Mouse (Mus musculus) adipocyte (in vitro differentiated cells): Measurements from ENCODE around the gene Hacd4.
"Not testable (repeated sequence)": the region's sequence is repeated elsewhere in the genome, so short reads cannot be mapped to it uniquely, and the experiment has no call there.

Experiments
- DNase-seq: peaks from one replicate; pipeline ENCODE4 v3.0.0-alpha.2; 2016; ENCODE audit warnings: low spot score

Hacd4 gene

GRCm38 (mm10) chr4:88432412-88433024 is 6.2 kb downstream of the Hacd4 start:
- no peak for DNase-seq

GRCm38 (mm10) chr4:88427630-88428239 is 11.0 kb downstream of the Hacd4 start:
- DNase-seq, result no peak

DNA sequence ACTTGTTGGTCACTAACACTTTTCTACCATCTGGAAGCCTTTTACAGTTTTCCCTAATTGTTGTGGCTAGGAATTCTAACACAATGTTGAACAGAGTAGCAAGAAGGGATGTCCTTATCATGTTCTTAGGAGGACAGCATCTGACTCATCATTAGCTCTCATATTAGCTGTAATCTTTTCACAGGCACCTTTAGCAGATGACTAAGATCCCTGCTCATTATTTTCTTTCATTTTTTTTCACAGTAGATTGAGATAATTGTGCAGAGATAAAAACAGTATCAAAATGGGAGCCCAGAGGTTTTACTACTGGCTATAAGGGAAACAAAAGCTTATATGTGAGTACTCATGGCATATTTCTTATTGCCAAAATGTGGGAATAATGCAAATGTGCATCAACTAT is 14.2 kb downstream of the Hacd4 start:
- DNase-seq, result no peak

GRCm38 (mm10) chr4:88419378-88419777 is 19.4 kb downstream of the Hacd4 start:
- DNase-seq, result no peak

GRCm38 (mm10) chr4:88415017-88415416 is 23.7 kb downstream of the Hacd4 start:
- DNase-seq, result no peak

DNA sequence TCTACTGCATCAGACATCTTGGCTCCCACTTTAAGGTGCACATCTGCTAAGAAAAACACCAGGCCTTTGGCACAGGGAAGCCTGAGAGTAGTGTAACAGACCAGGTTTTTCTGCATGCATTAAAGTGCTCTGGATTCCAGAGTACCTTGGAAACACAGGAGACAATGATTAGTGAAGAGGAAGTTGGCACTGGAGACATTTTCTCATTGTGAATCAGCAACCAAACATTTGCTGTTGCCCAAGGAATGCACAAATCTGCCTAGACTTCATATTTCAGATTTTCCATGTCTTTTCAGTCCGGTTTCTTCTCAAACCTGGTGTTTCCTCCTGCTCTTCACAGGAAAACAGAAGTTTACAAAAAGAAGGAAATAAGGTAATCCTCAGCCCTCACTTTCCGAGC is 26.4 kb downstream of the Hacd4 start:
- no peak for DNase-seq

DNA sequence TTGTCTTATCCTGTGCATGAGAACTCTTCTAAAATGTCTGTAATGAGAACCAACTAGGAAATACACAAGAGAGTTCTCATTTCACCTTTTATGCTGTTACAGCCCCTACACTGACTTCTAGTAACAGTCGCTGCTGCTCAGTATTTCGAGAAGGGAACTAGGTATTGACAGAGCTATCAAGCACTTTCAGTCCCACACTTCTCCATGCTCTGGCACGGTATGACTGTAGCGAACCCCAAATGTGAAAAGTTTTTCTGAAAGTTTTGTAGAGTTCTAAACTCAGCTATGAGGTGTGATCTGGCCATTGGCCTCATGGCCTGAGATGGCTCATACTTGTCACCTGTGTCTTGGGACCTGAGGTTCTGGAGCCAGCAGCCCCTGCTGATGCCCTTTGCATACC is 29.4 kb downstream of the Hacd4 start:
- DNase-seq, result no peak

DNA sequence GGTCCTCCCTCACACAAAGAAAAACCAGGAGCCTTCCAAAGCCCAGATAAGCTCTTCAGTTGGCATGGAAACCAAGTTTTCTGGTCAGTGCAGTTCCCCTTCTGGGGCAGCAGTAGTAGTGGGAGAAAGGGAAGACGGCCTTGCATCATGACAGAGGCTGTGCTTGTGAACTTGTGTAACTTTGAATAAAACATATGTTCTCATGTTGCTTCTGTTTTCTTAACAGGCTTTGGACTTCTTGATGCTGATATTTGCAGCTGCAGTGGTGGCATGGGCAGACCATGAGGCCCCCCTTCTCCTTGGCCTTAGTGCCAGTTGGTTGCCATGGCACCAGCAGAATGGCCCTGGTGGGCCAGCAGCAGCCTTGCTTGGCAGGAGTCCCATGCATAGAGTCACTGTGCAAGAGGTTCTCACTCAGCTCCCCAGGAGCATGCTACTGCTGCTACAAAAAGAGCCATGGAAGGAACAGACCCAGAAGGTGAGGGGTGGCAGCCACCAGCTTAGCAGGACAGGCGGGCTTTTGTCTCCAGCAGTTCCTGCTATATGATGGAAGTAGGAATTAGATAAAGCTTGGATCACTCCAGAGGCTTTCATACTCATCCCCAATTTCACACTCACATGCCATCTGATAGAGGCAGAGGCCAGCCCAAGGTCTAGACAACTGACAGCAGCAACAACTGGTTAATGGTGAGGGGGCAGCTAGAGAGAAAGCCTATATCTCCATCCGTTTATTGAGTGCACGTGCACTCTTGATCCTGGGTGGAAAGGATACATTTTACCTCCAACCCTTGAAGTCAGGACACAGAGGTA is 31.6 kb downstream of the Hacd4 start:
- DNase-seq, result peak; percentile 86

- DNase-seq, result no peak
These were observed 35.8 kb downstream of the Hacd4 start for GRCm38 (mm10) chr4:88402884-88403283.

GRCm38 (mm10) chr4:88400992-88401313 is 37.8 kb downstream of the Hacd4 start:
- no peak for DNase-seq

DNA sequence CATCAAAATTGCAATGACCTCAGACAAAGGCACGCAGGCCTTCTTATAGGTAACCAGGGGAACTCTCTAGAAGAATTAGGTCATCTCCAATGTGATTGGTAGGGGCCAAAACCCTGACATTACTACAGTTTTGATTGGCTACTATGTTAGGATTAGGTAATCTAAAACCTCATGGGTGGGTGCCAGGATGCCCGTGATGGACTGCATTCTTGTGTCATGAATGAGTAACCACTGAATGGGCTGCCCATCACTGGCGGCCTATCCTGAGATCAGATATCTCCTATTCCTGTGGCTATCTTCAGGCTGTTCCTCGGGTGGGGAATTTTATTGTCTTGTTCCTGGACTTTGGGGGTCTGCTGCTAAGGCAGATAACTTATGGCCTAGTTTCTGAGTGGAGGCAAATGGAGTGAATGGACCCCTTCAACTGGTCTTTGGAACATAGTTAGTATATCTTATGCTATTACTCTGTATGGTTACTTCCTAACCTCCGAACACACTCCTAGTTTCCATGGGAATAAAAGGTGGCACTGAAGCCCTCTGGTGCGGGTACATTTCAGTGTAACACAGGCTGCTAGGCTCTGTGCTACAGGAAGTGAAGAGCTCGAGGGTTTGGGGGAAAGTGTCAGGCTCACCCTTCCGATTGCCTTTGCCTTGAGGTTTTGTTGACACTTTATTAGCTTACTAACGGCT is 38.3 kb downstream of the Hacd4 start:
- peak; percentile 10 for DNase-seq

GRCm38 (mm10) chr4:88396995-88397521 is 41.7 kb downstream of the Hacd4 start:
- peak; percentile 38 for DNase-seq

GRCm38 (mm10) chr4:88395717-88396116 is 43.0 kb downstream of the Hacd4 start:
- no peak for DNase-seq

DNA sequence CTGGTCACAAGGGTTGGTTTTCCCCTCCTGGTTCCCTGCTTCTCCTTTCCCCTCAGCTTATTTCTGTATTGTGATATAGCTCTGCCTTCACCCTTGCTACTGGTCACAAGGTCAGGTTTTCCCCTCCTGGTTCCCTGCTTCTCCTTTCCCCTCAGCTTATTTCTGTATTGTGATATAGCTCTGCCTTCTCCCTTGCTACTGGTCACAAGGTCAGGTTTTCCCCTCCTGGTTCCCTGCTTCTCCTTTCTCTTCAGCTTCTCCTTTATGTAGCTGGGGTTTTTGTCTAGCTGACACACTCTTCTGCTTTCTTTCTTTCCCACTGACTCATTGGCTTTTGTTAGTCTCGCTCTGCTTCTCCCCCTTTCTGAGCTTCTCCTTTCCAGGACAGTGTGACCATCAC is 48.1 kb downstream of the Hacd4 start:
- DNase-seq, result not testable (repeated sequence)

- DNase-seq, result no peak
These were observed 48.7 kb downstream of the Hacd4 start for GRCm38 (mm10) chr4:88390036-88390435.

DNA sequence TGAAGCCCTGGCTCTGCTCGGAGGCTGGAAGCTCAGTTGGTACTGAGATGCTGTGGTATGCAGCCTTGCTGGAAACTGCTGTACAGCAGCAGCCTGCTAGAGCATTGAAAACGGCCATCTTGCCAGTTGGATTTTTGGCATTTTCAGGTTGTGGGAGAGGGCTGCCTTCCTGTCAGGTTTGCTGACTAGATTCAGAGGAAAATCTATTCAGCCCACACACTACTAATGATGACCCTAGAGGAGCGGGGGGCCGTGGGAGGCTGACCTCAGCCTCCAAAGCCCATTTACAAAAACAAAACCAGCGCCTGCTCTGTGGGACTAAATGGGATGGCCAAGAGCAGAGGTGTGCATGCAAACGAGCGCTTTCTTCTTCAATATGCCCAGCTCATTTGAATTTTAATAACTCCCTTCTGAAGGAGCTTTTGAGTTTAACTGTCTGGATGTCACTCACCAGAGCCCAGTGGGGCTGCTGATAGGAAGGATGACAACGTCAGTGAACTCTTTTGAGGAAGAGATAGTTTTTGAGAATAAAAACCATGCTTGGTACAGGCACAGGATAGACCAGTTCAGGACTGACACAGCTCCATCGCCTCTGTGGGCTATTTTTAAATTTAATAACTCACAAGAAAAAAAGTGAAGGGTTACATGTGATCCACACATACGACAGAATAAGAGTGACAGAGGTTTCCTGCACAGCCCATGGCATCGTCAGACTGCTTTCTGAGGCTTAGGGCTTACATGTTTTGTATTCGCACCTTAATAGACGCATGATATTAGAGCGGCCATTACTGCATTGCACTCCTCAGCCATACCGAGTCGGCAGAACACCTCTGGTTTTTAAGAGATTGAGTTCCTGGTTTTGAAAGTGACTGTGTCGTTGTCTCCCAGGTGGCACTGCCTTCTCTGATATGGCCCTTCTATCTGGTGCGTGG is 66.2 kb downstream of the Hacd4 start:
- no peak for DNase-seq

DNA sequence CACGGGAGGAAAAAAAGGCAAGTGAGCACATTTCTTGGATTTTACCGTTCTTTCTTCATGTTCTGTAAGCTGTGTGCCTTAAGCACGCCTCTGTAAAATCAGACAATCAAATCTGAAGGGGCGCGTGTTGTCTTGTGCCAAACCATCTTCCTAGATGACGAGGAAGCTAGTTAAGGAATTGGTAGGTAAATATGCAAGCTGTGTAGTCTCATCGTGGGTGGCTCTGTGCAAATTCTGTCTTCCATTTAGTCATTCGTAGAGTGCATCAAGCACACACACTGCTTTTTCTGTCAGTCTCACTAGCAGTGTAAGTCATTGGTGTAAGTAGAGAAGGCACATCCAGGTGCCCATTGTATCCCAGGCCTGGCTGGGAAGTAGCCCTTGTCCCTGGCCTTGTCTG is 67.9 kb downstream of the Hacd4 start:
- no peak for DNase-seq

DNA sequence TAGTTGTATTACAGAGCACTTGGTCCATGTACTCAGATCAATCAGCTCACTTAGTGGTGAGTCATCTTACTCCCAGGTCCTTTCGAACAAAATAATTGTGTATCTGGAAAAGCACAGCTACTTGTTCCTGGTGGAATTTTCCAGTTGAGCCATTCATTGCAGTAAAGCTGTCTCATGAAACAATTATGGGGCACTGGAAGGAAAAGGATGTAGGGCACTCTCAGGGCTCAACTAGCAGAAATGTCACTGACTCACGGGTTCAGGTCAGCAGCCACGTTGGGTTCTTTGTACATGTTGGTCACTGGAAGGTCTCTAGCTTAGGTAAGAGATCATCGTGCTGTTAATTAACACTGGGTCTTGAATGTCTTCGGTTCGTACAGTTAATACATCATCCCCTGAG is 68.8 kb downstream of the Hacd4 start:
- no peak for DNase-seq

DNA sequence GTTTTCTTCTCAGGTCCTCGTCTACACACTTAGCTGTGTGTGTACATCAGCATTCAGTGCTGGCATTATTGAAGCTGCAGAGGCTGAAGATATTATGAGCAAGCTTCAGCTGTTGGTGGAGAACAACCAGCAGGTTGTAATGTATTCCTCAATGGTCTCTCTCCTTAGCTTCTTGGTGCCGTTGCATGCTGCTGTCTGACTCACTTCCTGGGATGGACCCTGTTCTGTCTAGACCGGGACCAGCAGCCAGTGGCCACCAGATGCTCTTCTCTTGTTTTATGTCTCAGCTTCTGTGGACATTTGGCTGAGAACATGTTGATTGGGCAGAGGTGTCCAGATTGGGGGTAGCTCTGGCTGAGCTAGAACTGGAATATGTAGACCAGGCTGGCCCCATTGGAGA is 81.3 kb downstream of the Hacd4 start:
- no peak for DNase-seq

DNA sequence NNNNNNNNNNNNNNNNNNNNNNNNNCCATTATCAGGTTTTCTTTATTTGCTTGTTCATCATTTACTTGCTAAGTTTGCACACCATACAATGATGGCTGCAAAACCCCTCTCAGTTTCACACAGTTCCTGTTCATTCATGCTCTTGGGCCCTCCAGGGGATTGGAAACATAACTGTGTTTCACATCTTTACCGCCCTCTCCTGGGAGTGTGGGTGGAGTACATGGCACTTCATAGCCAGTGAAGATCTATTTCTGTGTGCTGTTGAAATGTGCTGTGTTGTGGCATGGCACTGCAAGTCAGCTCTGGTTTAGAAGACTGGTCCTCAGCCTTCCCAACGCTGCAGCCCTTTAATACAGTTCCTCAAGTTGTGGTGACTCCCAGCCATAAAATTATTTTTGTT is 82.1 kb downstream of the Hacd4 start:
- peak; percentile 9 for DNase-seq

GRCm38 (mm10) chr4:88350910-88351309 is 87.8 kb downstream of the Hacd4 start:
- DNase-seq, result peak; percentile 79
